Mouse (Mus musculus) stomach, postnatal 0 days (tissue): ENCODE data around the gene Pnpt1.
A peak's percentile ranks its signal among the peaks of the same experiment; 100 is the strongest.

Experiments used
- CTCF ChIP-seq: IDR thresholded peaks from 2 replicates; pipeline ENCODE4 v1.5.1; 2016; ENCODE audit warnings: antibody characterized with exemption, low read depth, mild to moderate bottlenecking, moderate library complexity
- EP300 ChIP-seq: optimal IDR thresholded peaks from 2 replicates; pipeline ENCODE3; 2016; ENCODE audit warnings: antibody characterized with exemption

DNA sequence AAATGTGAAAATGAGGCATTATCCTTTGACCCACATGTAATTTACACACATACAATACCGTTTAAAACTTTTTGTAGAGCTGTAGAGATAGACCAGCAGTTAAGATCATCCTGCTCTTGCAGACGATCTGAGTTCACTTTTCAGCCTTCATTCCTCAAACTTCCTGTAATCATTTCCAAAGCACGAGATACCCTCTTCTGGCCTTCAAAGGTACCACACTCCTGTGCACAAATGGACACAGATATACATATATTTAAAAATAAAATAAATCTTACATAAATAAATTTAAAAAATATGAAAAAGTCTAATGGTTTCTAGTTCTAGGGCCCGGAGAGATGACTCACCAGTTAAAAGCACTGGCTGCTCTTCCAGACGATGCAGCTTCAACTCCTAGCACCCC lies 73.1 kb downstream of the Pnpt1 start:
- TF ChIP-seq CTCF, result peak; percentile 50
- no peak for TF ChIP-seq EP300
